Mouse (Mus musculus): ENCODE results near the gene Ccnyl1.

DNA sequence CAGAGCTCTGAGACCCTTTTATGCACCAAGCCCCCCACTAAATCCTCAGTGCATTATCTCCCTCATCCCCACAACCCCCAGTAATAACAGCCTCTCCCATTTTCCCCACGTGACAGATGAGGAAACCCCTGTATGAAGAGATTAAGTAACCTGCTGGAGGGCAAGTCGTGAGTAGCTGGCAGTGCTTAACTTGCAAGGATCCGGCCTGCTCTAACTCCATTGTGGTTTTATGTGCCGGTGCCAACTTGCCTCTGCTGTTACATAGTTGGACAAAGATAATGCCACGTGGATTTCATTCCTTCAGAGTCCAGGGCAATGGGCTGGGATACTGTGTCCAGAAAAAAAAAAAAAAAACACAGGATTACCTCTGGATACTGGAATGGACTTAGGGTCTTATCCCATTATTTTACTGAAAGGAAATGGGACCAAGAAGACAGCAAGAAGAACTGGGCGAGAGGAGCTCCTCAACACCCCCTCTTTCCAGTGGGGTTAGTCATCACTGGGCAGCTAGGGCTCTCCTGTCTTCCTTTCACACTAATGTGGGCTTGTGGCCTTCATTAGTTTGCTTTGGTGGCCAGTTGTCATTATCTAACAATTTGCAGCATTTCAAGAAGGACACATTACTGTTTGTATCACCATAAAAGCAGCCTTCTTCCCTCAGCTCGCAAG, 65.8 kb downstream of the Ccnyl1 start:
- TF ChIP-seq POLR2A (IDR thresholded peaks at IDR 0.05; ENCODE audit: borderline replicate concordance, low read depth, low read length) = no peak
- no peak for TF ChIP-seq CTCF (IDR thresholded peaks at IDR 0.05; ENCODE audit: low read depth, low read length)
